Mouse (Mus musculus) neutrophil, adult 5-6 weeks (primary cell): ENCODE measurements at regions not wholly inside any gene's neighbourhood (a gene's known extent, or its start where the extent isn't known, plus 50 kb on each side); places are given as distances from the start of the nearest gene placed in this dataset.

Experiments
- ATAC-seq: fragments of 151-379, 151-347 bp; 2 replicates; pipeline ENCODE4 v1.8.0; 2017; ENCODE audit warnings: mild to moderate bottlenecking, moderate TSS enrichment; ENCODE audit not compliant: insufficient number of reproducible peaks, poor library complexity, low FRiP score, severe bottlenecking; ENCODE audit errors: extremely low read depth

DNA sequence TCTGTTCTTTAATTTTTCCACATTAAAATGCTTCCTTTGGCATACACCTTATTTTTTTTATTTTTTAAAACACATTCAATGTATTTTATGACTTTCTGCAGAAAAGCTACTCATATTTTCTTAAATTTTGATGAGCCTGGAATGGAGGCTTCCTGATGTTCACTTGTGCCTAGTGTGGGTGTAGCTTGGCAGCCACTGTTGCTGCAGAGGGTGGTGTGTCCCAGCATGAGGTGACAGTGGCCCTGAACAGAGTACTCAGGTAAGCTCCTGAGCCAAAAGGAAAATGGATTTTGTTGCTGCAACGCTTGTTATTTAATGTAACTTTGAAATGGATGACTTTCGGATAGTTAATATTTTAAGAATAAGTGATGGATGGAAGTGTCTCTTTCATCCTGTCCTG lies 170.6 kb downstream of the Eipr1 start:
- ATAC-seq: no peak

DNA sequence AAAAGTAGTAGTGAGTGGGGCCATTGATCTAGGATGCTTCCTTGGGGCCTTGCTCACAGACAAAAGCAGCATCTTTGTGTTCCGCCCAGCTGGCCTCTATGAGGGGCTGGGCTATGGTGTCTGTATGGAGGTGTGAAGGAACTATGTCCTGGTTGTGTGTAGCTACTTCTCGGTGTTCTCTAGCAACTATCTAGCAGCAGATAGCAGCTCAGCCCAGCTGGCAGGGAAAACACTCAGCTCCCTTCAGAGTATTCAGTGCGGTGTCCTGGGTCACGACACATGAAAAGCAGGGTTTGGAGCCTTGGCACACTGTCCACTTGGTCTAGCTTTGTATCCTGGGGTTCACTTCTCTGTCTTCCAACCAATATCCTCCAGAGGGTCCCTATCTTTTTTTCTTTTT lies 173.6 kb downstream of the Eipr1 start:
- no peak for ATAC-seq

DNA sequence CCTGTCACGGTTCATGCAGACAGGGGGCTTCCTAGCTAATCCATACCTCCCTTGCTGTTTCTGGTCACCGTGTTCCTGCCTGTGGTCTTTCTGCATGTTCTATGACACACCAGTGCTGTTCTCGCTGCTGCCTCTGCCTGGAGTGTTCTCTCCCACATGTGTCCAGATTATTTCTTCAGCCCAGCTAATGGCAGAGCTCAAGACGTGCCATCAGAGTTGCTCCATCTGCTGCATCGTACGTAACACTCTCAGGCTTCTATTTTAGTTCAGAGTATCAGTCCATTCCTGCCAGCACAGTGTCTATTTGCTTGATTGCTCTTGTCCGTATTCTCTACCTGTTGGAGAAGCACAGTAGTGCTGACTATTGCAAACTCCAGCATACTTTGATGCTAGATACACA lies 188.3 kb downstream of the Eipr1 start:
- ATAC-seq: no peak

DNA sequence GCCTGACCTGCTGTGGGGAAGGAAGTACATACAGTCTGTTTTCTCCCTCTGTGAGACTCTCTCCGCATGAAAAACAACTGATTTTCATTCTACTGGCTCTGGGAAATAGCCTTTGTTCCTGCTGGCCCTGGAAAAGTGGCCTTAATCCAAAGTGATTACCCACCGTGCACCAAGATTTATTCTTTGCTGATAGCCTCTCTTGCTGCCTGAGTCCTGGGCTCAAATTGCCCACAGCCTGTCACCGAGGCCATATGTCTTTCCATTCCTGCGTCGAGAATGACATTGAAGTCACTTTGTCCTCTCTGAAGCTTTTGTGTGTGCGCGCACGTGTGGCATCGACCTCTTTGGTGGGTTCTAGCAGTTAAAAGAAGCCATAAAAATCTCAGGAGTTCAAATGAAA lies 197.3 kb downstream of the Eipr1 start:
- no peak for ATAC-seq

DNA sequence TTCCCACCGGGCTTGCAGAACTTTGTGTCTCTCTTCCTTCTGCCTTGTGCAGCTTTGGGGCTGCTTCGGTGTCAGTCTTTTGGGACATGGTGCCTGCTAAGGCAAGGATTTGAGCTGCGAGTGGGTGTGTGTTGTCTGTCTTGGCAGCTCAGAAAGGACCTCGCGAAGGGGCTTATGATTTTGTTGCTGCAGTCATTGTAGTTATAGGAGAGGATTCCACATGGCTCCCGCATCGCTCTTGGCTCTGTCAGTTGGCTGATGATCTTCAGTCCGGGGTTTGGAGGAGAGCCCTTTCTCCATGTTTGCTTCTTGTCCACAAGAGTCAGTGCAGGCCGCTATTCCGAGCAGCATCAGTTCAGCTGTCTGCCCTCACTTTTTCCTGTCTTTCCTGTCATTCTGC lies 197.7 kb downstream of the Eipr1 start:
- no peak for ATAC-seq

- ATAC-seq: no peak
These were observed 205.6 kb downstream of the Eipr1 start for GRCm38 (mm10) chr12:28957155-28957554.

DNA sequence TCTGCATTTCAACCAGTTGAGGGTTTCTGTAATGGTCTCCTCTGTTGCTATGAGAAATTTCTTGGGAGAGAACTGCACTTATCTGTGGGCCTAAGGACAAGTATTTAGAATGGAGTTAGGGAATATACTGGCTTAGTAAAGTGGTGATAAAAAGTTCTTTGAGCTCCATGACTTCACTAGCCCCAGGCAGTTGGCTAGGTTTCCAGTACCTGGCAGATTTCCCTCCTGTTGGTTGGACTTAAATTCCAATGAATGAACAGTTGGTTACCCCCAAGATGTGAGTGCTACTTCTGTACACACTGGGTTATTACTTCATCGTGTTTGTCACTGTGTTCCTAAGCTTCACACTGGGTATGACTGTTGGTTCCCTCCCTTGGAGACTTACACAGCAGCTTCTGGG lies 207.1 kb downstream of the Eipr1 start:
- no peak for ATAC-seq

DNA sequence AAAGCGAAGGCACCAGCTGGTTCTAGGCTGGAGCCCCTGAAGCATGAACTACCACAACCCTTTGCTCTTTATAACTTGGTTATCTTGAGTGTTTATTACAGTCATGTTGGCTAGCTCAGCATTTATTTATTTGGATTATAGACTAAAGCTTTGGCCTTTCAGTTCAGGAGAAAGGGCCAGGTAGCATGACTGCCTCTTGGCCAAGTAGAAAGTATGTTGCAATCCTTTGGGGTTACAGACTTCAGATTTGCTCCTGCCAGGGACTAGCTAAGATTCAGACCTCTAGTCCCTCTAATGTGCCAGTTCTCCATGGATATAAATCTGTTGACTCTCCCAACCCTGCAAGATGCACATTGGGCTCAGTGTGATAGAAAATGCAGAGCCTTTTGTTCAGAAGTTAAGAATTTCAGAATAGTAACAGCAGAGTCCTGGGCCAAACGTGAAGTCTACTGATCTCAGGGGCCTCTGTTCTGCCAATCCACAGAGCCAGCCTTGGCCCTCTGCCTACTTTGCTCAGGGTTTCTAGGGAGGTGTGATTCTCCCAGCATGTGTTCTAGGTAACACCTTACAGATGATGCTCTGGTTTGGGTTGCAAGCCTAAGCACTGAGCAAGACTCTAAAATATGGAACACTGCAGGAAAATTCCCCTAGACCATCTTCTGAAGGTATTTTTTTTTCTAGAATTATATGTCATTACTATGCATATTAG lies 218.2 kb downstream of the Eipr1 start:
- no peak for ATAC-seq

DNA sequence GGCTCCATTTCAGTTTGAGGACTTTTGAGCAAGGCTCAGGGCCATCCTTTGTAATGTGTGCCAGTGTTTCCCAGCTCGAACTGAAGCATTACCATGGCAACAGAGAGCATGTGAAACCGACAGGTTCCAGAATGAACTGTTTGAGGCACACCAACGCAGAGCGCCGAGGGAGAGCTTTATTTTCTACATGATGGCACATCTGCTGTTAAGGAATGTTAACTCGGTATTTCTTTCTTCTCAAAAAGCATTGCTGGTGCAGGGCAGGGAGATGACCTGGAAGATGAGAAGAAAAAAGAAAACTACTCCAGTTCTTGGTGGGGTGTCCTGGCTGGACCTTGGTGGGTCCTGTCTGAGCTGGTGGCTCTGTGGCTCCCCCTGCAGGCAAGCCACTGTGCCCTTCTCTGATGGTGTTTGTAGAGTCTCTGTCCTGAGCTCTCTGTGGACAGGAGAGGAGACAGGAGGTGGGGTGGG lies 223.0 kb downstream of the Eipr1 start:
- no peak for ATAC-seq

DNA sequence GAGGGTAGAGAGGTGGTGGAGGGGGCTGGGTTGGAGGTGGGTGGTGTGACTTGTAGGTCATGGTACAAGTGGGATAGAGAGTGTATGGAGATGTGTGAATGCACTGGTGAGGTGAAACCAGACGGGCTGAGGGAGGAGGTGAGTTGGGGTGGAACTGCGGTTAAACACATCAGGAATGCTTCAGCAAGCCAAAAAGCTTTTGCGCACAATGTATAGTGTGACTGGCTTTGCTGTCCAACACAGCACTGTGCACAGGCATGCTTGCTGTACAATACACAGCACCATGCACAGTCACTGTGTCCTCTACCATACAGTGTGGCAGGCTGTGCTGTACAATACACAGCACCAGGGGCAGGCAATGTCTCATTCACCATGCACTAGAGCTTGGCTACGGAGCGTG lies 223.6 kb downstream of the Eipr1 start:
- ATAC-seq: no peak

- no peak for ATAC-seq
These were observed 228.1 kb downstream of the Eipr1 start for GRCm38 (mm10) chr12:28979679-28980078.

GRCm38 (mm10) chr12:28986214-28986613 lies 234.6 kb downstream of the Eipr1 start:
- ATAC-seq: no peak

GRCm38 (mm10) chr12:28997474-28998192 lies 246.0 kb downstream of the Eipr1 start:
- no peak for ATAC-seq

DNA sequence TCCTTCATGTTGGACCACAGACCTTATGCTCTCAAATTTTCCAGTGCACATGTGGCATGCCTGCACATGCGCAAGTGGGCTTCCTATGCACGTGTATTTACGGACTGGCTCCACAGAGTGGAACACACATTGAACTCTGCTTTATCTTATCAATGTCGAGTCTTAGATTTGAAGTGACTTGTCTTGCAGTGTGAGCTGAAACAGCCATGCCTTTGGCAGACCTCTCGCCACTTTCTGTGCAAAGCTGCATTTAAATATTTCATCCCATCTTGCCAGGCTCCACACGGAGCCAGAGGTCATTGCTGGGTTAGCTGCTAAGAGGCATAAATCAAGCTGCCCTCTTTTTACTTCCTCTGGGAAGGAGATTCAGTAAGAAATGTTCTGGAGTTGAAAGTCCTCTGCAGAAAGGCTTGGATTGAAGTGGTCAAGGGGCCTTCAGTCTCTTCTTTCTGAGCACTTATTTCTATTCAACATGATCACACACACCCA lies 248.4 kb downstream of the Eipr1 start:
- ATAC-seq: no peak

- no peak for ATAC-seq
These were observed 252.9 kb downstream of the Eipr1 start for GRCm38 (mm10) chr12:29004504-29004903.

GRCm38 (mm10) chr12:29014601-29015000 lies 263.0 kb downstream of the Eipr1 start:
- no peak for ATAC-seq

DNA sequence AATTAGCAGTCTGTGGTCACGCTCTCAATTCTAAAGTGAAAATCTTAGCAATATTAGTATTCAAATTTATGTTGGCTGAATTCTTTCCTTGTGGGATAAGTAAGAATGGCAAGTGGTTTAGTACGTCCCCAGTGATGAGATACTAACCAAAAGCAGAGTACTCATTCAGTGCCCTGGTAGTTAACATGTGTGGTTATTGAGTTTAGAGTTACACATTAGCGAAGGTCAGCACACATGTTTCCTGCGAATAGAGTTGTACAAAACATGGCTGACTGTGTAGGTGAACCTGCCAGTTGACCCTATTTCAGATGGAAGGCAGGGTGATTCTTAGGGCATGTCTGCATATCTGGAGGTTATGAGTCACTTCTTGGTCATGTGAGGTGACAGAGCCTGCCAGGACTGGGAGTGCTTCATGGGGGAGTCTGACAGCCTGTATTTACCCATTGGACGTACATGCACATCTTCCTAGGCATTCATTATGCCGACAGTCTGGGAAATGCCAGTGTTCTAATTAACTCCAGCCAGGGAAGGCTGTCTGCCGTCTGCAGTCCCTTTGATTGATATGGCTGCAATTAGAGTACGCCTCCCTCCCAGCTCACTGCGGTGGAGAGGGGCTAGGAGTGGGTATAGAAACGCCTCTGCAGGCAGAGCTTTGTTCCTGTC lies 263.7 kb downstream of the Eipr1 start:
- no peak for ATAC-seq

GRCm38 (mm10) chr12:29021152-29021551 lies 269.5 kb downstream of the Eipr1 start:
- ATAC-seq: no peak

DNA sequence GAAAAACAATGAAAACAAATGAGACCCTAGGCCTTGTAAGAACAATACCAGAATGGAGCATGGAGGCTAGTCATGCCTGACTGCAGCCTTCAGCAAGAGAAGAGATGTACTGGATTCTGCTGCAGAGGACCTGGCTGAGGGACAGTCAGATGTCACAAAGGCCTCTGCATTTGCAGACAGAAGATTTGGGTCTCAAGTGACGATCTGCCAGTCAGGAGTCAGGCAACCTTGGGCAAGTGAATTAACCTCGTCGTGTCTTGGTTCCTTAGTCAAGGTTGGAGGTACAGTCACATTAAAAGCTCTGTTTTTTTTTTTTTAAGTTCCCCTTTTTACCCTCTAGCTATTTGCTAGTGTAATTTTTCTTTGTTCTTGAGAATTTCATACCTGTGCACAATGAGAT lies 276.6 kb downstream of the Eipr1 start:
- ATAC-seq: no peak

DNA sequence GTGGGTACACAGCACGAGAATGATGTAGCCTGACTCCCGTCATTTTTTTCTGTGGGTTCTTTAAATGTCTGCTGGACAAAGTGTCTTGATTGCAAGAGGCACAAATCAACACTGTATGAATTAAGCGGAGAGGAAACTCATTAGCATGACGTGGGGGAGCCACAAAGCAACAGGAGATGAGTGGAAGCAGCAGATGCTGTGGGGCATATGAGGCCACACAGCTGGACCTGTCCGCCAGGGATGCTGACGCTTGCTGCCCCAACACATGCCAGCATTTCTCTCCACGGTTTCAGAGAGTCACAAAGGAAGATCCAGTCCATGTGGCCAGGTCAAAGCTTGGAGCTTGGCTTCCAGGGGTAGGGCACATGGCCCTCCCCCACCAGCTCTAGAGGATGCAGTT lies 277.9 kb downstream of the Eipr1 start:
- no peak for ATAC-seq
